Mouse (Mus musculus) liver, embryonic 14.5 days (tissue): ENCODE measurements around the gene Gria3.

Experiments
- CTCF ChIP-seq: IDR thresholded peaks from 2 replicates; pipeline ENCODE4 v1.5.1; 2016; ENCODE audit warnings: antibody characterized with exemption, low read depth, control low read depth
- EP300 ChIP-seq: IDR thresholded peaks from 2 replicates; pipeline ENCODE4 v1.6.1; 2016; ENCODE audit warnings: antibody characterized with exemption, low read depth

- TF ChIP-seq CTCF (no peak), EP300 (no peak)
Measured at GRCm38 (mm10) chrX:41406288-41406687, 5.6 kb downstream of the Gria3 start.
